ENCODE assay signal across 21 mouse cellular contexts in genomic region chr2:73363448-73363847, GRCm38 (mm10). TPM values are rescaled to one million over a fixed set of nuclear protein-coding genes. Genes with fewer than 3 reads are reported as not detected.
DNase-seq lines count a peak whose midpoint lies in the region; TF ChIP-seq lines count a peak whose summit lies in the region.
"Had no signal": no experiment of that assay in that cellular context is flagged by ENCODE, and none has a peak within 500 bp of the region (broad histone marks: within the 10 kb centered on the region; RNA-seq: fewer than 3 reads in every experiment).

No protein-coding gene starts in this region.

- H3K9ac ChIP-seq in ES-Bruce4 (ENCODE audit: low read depth, poor library complexity, severe bottlenecking): no peak overlapping the region
- H3K9ac ChIP-seq: kidney, embryonic 15.5 days; liver, embryonic 13.5 days had no signal

- H3K4me1 ChIP-seq in ES-Bruce4 (ENCODE audit: control insufficient read depth, insufficient read depth, low read length): no peaks in the 10 kb centered on the region
- peaks cover 1% of the 10 kb centered on the region for H3K4me1 ChIP-seq in bone marrow, adult 2 months (ENCODE audit: control insufficient read depth, insufficient read depth, low read length)
- H3K4me1 ChIP-seq: forebrain, embryonic 10.5 days had no signal

- no peaks in the 10 kb centered on the region for H3K27me3 ChIP-seq in ES-Bruce4 (ENCODE audit: control insufficient read depth, insufficient read depth, low read length, poor library complexity, severe bottlenecking)
- H3K27me3 ChIP-seq: kidney, embryonic 15.5 days; liver, embryonic 13.5 days; megakaryocyte, embryonic 14.5 days had no signal

- WGBS in bone marrow, adult 2 months: 74% methylated on average over 5 of the region's 5 CpGs

- H3K27ac ChIP-seq in layer of hippocampus, adult 2 months: no peak overlapping the region
- H3K27ac ChIP-seq in ES-Bruce4 (ENCODE audit: insufficient read depth, low read length): no peak overlapping the region
- no peak overlapping the region for H3K27ac ChIP-seq in bone marrow, adult 2 months (ENCODE audit: control insufficient read depth, insufficient read depth, low read depth, low read length, poor library complexity)
- H3K27ac ChIP-seq: forebrain, embryonic 10.5 days; hindbrain, embryonic 10.5 days; kidney, embryonic 15.5 days had no signal

- no peaks in the 10 kb centered on the region for H3K9me3 ChIP-seq in ES-Bruce4 (replicated peaks; ENCODE audit: control insufficient read depth, insufficient read depth, low read length, poor library complexity, severe bottlenecking)
- H3K9me3 ChIP-seq: forebrain, embryonic 10.5 days; G1E; hindbrain, embryonic 10.5 days; kidney, embryonic 15.5 days; liver, embryonic 13.5 days; megakaryocyte, embryonic 14.5 days had no signal

- no peak for DNase-seq in layer of hippocampus, adult 2 months (ENCODE audit: low spot score in 2 of 2)
- DNase-seq in layer of hippocampus, adult 9-10 months (ENCODE audit: low spot score): no peak
- DNase-seq in 416B (ENCODE audit: low read depth): peak; percentile 24
- no peak for DNase-seq in ovary, postnatal 14 days (ENCODE audit: low spot score)
- DNase-seq in embryo, embryonic 9.5 days (ENCODE audit: extremely low spot score): no peak
- DNase-seq: cerebellum, adult 2 months; cerebellum, postnatal 36 days; embryo, embryonic 11 days; gastrocnemius, postnatal 10 days; liver, embryonic 13.5 days; lung, postnatal 14 days; midbrain, embryonic 14.5 days; right cerebral cortex, postnatal 14 days had no signal

- peak; percentile 52 for TF ChIP-seq CTCF in layer of hippocampus, adult 2 months (conservative IDR thresholded peaks at IDR 0.05)
- peak; percentile 22 for TF ChIP-seq CTCF in ES-Bruce4 (IDR thresholded peaks at IDR 0.05; ENCODE audit: low read depth, low read length)
- peak; percentile 20; the same call in 1 of the 2 replicates for TF ChIP-seq CTCF in bone marrow, adult 2 months (IDR thresholded peaks at IDR 0.05; ENCODE audit: control insufficient read depth, insufficient read depth, low read length)

- no peak for TF ChIP-seq POLR2A in ES-Bruce4 (IDR thresholded peaks at IDR 0.05; ENCODE audit: insufficient read depth, low read length)
- TF ChIP-seq POLR2A in bone marrow, adult 2 months (IDR thresholded peaks at IDR 0.05; ENCODE audit: borderline replicate concordance, control insufficient read depth, low read depth, low read length): no peak

- no peaks in the 10 kb centered on the region for H3K36me3 ChIP-seq in ES-Bruce4 (ENCODE audit: control insufficient read depth, insufficient read depth, low read length, poor library complexity, severe bottlenecking)
- H3K36me3 ChIP-seq: forebrain, embryonic 10.5 days; hindbrain, embryonic 10.5 days; kidney, embryonic 15.5 days had no signal

- no peak for TF ChIP-seq EP300 in ES-Bruce4 (IDR thresholded peaks at IDR 0.05; ENCODE audit: insufficient read depth, low read depth, low read length)

- H3K4me3 ChIP-seq in layer of hippocampus, adult 2 months: no peak overlapping the region
- H3K4me3 ChIP-seq in ES-Bruce4 (ENCODE audit: low read depth, low read length): no peak overlapping the region
- H3K4me3 ChIP-seq in bone marrow, adult 2 months (replicated peaks; ENCODE audit: control insufficient read depth, low read depth, low read length): no peak overlapping the region
- H3K4me3 ChIP-seq: forebrain, embryonic 10.5 days; hindbrain, embryonic 10.5 days; kidney, embryonic 15.5 days; liver, embryonic 13.5 days; megakaryocyte, embryonic 14.5 days had no signal

RNA-seq across cellular contexts. Expression of gene Gpr155, which starts 22.9 kb away (rescaled TPM):
- total RNA-seq in layer of hippocampus, adult 2 months (2021): 10 to 100 TPM; 58.1 to 65.6 TPM
- polyA plus RNA-seq in ES-Bruce4 (2011; ENCODE audit: insufficient read depth, insufficient read length, low read depth, missing spikeins): 1.1 and 1.8 TPM in 2 replicates
- polyA plus RNA-seq in bone marrow, adult 2 months (2011; ENCODE audit: insufficient read depth, insufficient read length, low replicate concordance, missing spikeins): 4.5 and 4.6 TPM in 2 replicates
- total RNA-seq: granulocyte monocyte progenitor cell, adult 5-6 weeks had no signal

RNA-seq across cellular contexts. Expression of gene Cir1, which starts 50.9 kb away (rescaled TPM):
- total RNA-seq in layer of hippocampus, adult 2 months (2021): 10 to 100 TPM; 31.6 to 32.6 TPM
- polyA plus RNA-seq in ES-Bruce4 (2011; ENCODE audit: insufficient read depth, insufficient read length, low read depth, missing spikeins): 18.4 and 20.9 TPM in 2 replicates
- 15.1 and 23.3 TPM in 2 replicates for polyA plus RNA-seq in bone marrow, adult 2 months (2011; ENCODE audit: insufficient read depth, insufficient read length, low replicate concordance, missing spikeins)

RNA-seq across cellular contexts. Expression of gene Scrn3, which starts 51.0 kb away (rescaled TPM):
- 10 to 100 TPM; 19.3 to 22.3 TPM for total RNA-seq in layer of hippocampus, adult 2 months (2021)
- polyA plus RNA-seq in ES-Bruce4 (2011; ENCODE audit: insufficient read depth, insufficient read length, low read depth, missing spikeins): 33.5 and 33.8 TPM in 2 replicates
- polyA plus RNA-seq in bone marrow, adult 2 months (2011; ENCODE audit: insufficient read depth, insufficient read length, low replicate concordance, missing spikeins): 25.6 and 33.7 TPM in 2 replicates
